Mouse (Mus musculus): Measurements from ENCODE around the gene I830077J02Rik. TPM values are rescaled to one million over a fixed set of nuclear protein-coding genes. Genes with fewer than 3 reads are reported as not detected.

Gene I830077J02Rik
- polyA plus RNA-seq, 1 experiment from 2014 or later: 1.2 TPM

DNA sequence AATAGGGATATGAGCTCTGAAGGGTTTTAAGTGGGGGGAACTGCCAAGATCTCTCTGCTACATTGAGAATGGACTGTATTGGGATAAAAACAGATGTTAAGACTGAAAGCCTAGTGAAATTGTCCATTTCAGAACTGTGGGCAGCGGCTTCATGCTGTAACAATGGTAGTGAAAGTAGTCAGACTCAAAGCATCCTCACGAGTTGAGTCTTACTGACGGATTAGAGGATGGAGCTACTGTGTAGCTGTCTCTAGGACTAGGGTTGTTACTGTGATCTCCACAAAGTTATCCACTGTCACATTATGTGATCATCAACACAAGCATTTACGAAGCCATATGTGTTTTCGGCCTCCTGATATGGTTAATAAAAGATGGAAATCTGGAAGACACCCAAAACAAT is 25.7 kb upstream of the I830077J02Rik start:
- no peaks in the 10 kb centered on the region for H3K9me3 ChIP-seq (ENCODE audit: control insufficient read depth, low read length)
- H3K36me3 ChIP-seq (ENCODE audit: control insufficient read depth, insufficient read depth, low read length): peaks cover 64% of the 10 kb centered on the region
- no peak for ATAC-seq (replicated peaks; ENCODE audit: low FRiP score, low TSS enrichment, low read depth)
- 43% methylated on average over 5 of the region's 5 CpGs for WGBS
- peak overlapping the region; percentile 97 for H3K9ac ChIP-seq (ENCODE audit: low read length)
- H3K4me2 ChIP-seq (ENCODE audit: low read length): peak overlapping the region; percentile 82
- DNase-seq (ENCODE audit: low spot score): no peak
- peaks cover 24% of the 10 kb centered on the region for H3K4me1 ChIP-seq (replicated peaks; ENCODE audit: control insufficient read depth, insufficient read depth, low read length)
- H3K4me3 ChIP-seq (ENCODE audit: low read depth, low read length): peak overlapping the region; percentile 59
- H3K27me3 ChIP-seq (replicated peaks; ENCODE audit: control insufficient read depth, insufficient read depth, low read length): no peaks in the 10 kb centered on the region
- H3K27ac ChIP-seq (ENCODE audit: low read depth): no peak overlapping the region

DNA sequence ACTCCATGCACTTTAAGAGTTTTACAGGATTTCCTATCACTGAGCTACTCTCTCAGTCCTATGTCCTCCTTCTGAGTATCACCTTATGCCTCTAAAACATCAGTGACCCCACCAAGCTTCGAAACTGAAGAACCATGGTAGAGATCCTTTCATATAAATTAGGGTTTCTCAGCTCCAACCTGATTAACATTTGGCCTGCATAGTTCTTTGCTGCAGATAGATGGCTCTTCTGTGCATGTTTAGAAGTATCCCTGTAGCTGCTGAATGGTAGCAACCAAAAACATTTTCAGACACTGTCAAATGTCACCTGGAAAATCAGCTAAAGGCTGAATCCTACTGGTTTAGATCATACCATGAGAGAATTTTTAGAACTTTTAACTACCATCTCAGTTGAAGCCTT is 24.8 kb upstream of the I830077J02Rik start:
- H3K4me3 ChIP-seq (ENCODE audit: low read depth, low read length): peak overlapping the region; percentile 59; the same call in 1 of the 2 replicates
- no peak overlapping the region for H3K27ac ChIP-seq (ENCODE audit: low read depth)
- H3K36me3 ChIP-seq (ENCODE audit: control insufficient read depth, insufficient read depth, low read length): peaks cover 64% of the 10 kb centered on the region
- peaks cover 24% of the 10 kb centered on the region for H3K4me1 ChIP-seq (replicated peaks; ENCODE audit: control insufficient read depth, insufficient read depth, low read length)
- no peak overlapping the region for H3K9ac ChIP-seq (ENCODE audit: low read length)
- 92% methylated on average over 1 of the region's 1 CpGs for WGBS
- H3K27me3 ChIP-seq (replicated peaks; ENCODE audit: control insufficient read depth, insufficient read depth, low read length): no peaks in the 10 kb centered on the region
- ATAC-seq (replicated peaks; ENCODE audit: low FRiP score, low TSS enrichment, low read depth) (no peak), DNase-seq (ENCODE audit: low spot score) (no peak)
- H3K4me2 ChIP-seq (ENCODE audit: low read length): peak overlapping the region; percentile 82
- no peaks in the 10 kb centered on the region for H3K9me3 ChIP-seq (ENCODE audit: control insufficient read depth, low read length)

DNA sequence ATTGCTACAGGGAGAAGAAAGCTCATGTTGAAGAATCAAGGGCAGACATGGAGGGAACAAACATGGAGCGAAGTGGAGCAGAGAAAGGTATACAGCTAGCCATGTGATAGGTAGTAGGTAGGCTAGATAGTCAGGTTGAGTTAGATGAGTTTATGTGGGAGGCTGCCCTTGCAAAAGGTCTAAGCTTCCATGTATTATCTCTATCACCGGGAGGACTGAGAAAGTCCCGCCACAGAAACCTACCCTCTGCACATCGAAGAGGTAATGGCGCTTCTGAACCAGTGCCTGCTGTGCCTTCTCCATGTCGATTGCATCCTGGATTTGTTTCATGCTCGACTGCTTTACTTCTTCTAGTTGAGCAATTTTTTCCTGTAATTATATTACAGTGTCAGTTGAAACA is 18.9 kb upstream of the I830077J02Rik start:
- Histone ChIP-seq H3K9me3 (ENCODE audit: control insufficient read depth, low read length) (no peaks in the 10 kb centered on the region), H3K36me3 (ENCODE audit: control insufficient read depth, insufficient read depth, low read length) (peaks cover 96% of the 10 kb centered on the region), H3K4me2 (ENCODE audit: low read length) (no peak overlapping the region), H3K4me1 (replicated peaks; ENCODE audit: control insufficient read depth, insufficient read depth, low read length) (no peaks in the 10 kb centered on the region), H3K27me3 (replicated peaks; ENCODE audit: control insufficient read depth, insufficient read depth, low read length) (no peaks in the 10 kb centered on the region), H3K9ac (ENCODE audit: low read length) (no peak overlapping the region), H3K4me3 (ENCODE audit: low read depth, low read length) (no peak overlapping the region), H3K27ac (ENCODE audit: low read depth) (no peak overlapping the region)
- 95% methylated on average over 7 of the region's 7 CpGs for WGBS
- ATAC-seq (replicated peaks; ENCODE audit: low FRiP score, low TSS enrichment, low read depth): no peak
- no peak for DNase-seq (ENCODE audit: low spot score)

DNA sequence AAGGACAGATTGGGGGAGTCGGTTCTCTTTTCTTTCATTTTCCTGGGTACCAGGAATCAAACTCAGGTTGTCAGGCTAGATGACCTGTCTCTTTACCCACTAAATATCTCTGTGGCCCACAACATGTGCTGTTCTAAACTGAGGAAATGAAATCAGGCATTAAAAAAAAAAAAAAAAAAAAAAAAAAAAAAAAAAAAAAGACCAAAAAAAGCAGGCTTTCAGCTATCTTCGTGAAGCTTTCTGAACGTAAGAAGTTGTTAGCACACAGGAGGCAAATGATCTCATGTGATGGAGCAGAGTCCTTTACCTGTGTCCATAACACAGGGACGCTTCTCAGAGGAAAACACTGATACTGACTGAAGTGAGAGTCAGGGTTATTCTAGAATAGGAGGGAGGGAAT is 3.6 kb upstream of the I830077J02Rik start:
- ATAC-seq (replicated peaks; ENCODE audit: low FRiP score, low TSS enrichment, low read depth): no peak
- no peak overlapping the region for H3K4me2 ChIP-seq (ENCODE audit: low read length)
- peaks cover 7% of the 10 kb centered on the region for H3K36me3 ChIP-seq (ENCODE audit: control insufficient read depth, insufficient read depth, low read length)
- H3K9me3 ChIP-seq (ENCODE audit: control insufficient read depth, low read length): no peaks in the 10 kb centered on the region
- H3K27me3 ChIP-seq (replicated peaks; ENCODE audit: control insufficient read depth, insufficient read depth, low read length): no peaks in the 10 kb centered on the region
- 88% methylated on average over 4 of the region's 4 CpGs for WGBS
- no peak overlapping the region for H3K27ac ChIP-seq (ENCODE audit: low read depth)
- H3K4me1 ChIP-seq (replicated peaks; ENCODE audit: control insufficient read depth, insufficient read depth, low read length): no peaks in the 10 kb centered on the region
- H3K9ac ChIP-seq (ENCODE audit: low read length): no peak overlapping the region
- DNase-seq (ENCODE audit: low spot score): no peak
- H3K4me3 ChIP-seq (ENCODE audit: low read depth, low read length): no peak overlapping the region

- Histone ChIP-seq H3K27me3 (replicated peaks; ENCODE audit: control insufficient read depth, insufficient read depth, low read length) (no peaks in the 10 kb centered on the region), H3K4me2 (ENCODE audit: low read length) (no peak overlapping the region), H3K4me1 (replicated peaks; ENCODE audit: control insufficient read depth, insufficient read depth, low read length) (no peaks in the 10 kb centered on the region), H3K9me3 (ENCODE audit: control insufficient read depth, low read length) (no peaks in the 10 kb centered on the region), H3K36me3 (ENCODE audit: control insufficient read depth, insufficient read depth, low read length) (no peaks in the 10 kb centered on the region), H3K9ac (ENCODE audit: low read length) (no peak overlapping the region), H3K4me3 (ENCODE audit: low read depth, low read length) (no peak overlapping the region), H3K27ac (ENCODE audit: low read depth) (no peak overlapping the region)
- DNase-seq (ENCODE audit: low spot score) (no peak), ATAC-seq (replicated peaks; ENCODE audit: low FRiP score, low TSS enrichment, low read depth) (no peak)
- WGBS: 81% methylated on average over 5 of the region's 5 CpGs
Measured at GRCm38 (mm10) chr3:105935033-105935432, 2.6 kb upstream of the I830077J02Rik start.

DNA sequence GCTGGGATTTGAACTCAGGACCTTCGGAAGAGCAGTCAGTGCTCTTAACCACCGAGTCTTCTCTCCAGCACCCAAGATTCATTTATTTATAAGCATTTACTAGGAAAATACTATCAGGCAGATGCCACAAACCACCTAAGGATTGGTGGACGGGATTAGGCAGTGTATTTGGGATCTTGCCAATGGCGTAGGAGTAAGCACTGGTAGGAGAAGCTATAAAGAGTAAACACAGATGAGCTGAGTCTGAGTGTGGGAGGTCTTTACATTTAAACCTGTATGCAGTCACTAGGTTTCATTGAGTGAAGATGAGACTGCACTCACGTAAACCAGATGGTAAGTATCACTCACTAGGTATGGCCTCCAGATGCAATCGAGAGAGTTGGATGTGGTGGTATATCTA is 1.5 kb upstream of the I830077J02Rik start:
- 90% methylated on average over 6 of the region's 6 CpGs for WGBS
- ATAC-seq (replicated peaks; ENCODE audit: low FRiP score, low TSS enrichment, low read depth): no peak

DNA sequence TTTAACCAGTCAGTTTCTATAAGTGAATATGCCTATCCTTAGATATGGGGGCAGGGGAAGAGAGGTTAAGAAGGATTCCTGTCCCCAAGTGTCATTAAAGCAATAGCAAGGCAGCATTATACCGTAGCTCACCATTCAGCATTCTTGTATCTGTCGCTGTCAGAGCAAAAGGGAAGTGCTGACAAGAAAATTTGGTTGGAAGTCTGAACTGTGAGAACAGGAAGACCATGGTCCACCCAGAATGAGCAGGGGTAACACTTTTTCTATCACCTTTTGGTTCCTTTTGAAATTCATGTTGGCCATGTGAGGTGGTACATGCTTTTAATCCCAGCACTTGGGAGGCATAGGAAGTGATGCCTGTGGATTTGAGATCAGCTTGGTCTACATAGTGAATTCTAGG is 1.4 kb downstream of the I830077J02Rik start:
- 85% methylated on average over 2 of the region's 2 CpGs for WGBS
- ATAC-seq (replicated peaks; ENCODE audit: low FRiP score, low TSS enrichment, low read depth): no peak

More for the DNA sequence above, 1.5 kb upstream of the I830077J02Rik start:
- no peak overlapping the region for H3K27ac ChIP-seq (ENCODE audit: low read depth)
- DNase-seq (ENCODE audit: low spot score): no peak
- H3K9ac ChIP-seq (ENCODE audit: low read length): no peak overlapping the region
- no peaks in the 10 kb centered on the region for H3K9me3 ChIP-seq (ENCODE audit: control insufficient read depth, low read length)
- H3K27me3 ChIP-seq (replicated peaks; ENCODE audit: control insufficient read depth, insufficient read depth, low read length): no peaks in the 10 kb centered on the region
- H3K4me2 ChIP-seq (ENCODE audit: low read length): no peak overlapping the region
- H3K36me3 ChIP-seq (ENCODE audit: control insufficient read depth, insufficient read depth, low read length): no peaks in the 10 kb centered on the region
- no peaks in the 10 kb centered on the region for H3K4me1 ChIP-seq (replicated peaks; ENCODE audit: control insufficient read depth, insufficient read depth, low read length)
- H3K4me3 ChIP-seq (ENCODE audit: low read depth, low read length): no peak overlapping the region

DNA sequence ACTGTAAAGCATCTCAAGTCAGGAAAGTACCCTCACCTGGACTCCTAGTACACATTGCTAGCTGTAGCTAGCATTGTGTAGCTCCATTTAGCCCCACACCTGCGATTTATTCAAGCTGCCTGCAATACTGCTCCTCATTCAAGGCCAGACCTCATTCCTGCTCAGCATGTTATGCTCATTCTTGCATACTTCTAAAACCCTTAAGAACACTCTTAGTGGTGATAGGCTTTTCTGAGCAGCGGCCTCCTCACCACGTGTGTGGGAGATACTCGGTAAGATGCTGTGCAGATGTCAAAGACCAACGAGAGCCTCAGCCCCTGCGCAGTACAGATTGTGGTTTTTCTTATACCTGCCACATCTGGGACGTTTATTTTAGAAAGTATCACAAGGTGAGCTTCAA is 2.6 kb downstream of the I830077J02Rik start:
- WGBS: 79% methylated on average over 7 of the region's 7 CpGs

More for the DNA sequence above, 1.4 kb downstream of the I830077J02Rik start:
- Histone ChIP-seq H3K4me1 (replicated peaks; ENCODE audit: control insufficient read depth, insufficient read depth, low read length) (no peaks in the 10 kb centered on the region), H3K27me3 (replicated peaks; ENCODE audit: control insufficient read depth, insufficient read depth, low read length) (no peaks in the 10 kb centered on the region), H3K9ac (ENCODE audit: low read length) (no peak overlapping the region), H3K27ac (ENCODE audit: low read depth) (no peak overlapping the region), H3K9me3 (ENCODE audit: control insufficient read depth, low read length) (no peaks in the 10 kb centered on the region), H3K4me3 (ENCODE audit: low read depth, low read length) (no peak overlapping the region), H3K36me3 (ENCODE audit: control insufficient read depth, insufficient read depth, low read length) (no peaks in the 10 kb centered on the region), H3K4me2 (ENCODE audit: low read length) (no peak overlapping the region)
- DNase-seq (ENCODE audit: low spot score): no peak

GRCm38 (mm10) chr3:105928781-105929180 is 3.7 kb downstream of the I830077J02Rik start:
- ATAC-seq (replicated peaks; ENCODE audit: low FRiP score, low TSS enrichment, low read depth): no peak
- Histone ChIP-seq H3K4me3 (ENCODE audit: low read depth, low read length) (no peak overlapping the region), H3K36me3 (ENCODE audit: control insufficient read depth, insufficient read depth, low read length) (no peaks in the 10 kb centered on the region), H3K4me2 (ENCODE audit: low read length) (no peak overlapping the region), H3K27ac (ENCODE audit: low read depth) (no peak overlapping the region), H3K9ac (ENCODE audit: low read length) (no peak overlapping the region), H3K27me3 (replicated peaks; ENCODE audit: control insufficient read depth, insufficient read depth, low read length) (no peaks in the 10 kb centered on the region), H3K9me3 (ENCODE audit: control insufficient read depth, low read length) (no peaks in the 10 kb centered on the region), H3K4me1 (replicated peaks; ENCODE audit: control insufficient read depth, insufficient read depth, low read length) (no peaks in the 10 kb centered on the region)
- no peak for DNase-seq (ENCODE audit: low spot score)
- WGBS: 83% methylated on average over 6 of the region's 6 CpGs

More for the DNA sequence above, 2.6 kb downstream of the I830077J02Rik start:
- no peak overlapping the region for H3K4me3 ChIP-seq (ENCODE audit: low read depth, low read length)
- no peaks in the 10 kb centered on the region for H3K27me3 ChIP-seq (replicated peaks; ENCODE audit: control insufficient read depth, insufficient read depth, low read length)
- ATAC-seq (replicated peaks; ENCODE audit: low FRiP score, low TSS enrichment, low read depth): no peak
- H3K4me2 ChIP-seq (ENCODE audit: low read length): no peak overlapping the region
- no peak overlapping the region for H3K27ac ChIP-seq (ENCODE audit: low read depth)
- no peaks in the 10 kb centered on the region for H3K9me3 ChIP-seq (ENCODE audit: control insufficient read depth, low read length)
- H3K36me3 ChIP-seq (ENCODE audit: control insufficient read depth, insufficient read depth, low read length): no peaks in the 10 kb centered on the region
- no peak overlapping the region for H3K9ac ChIP-seq (ENCODE audit: low read length)
- DNase-seq (ENCODE audit: low spot score): no peak
- H3K4me1 ChIP-seq (replicated peaks; ENCODE audit: control insufficient read depth, insufficient read depth, low read length): no peaks in the 10 kb centered on the region
